Mouse (Mus musculus): Measurements from ENCODE around the gene Mphosph9. TPM values are rescaled to one million over a fixed set of nuclear protein-coding genes. Genes with fewer than 3 reads are reported as not detected.

Gene Mphosph9
- total RNA-seq, 2 experiments from 2014 or later: 8.7 to 21.2 TPM

Other genes starting within 250 kb of the Mphosph9 start
- gene Abcb9, start 232.2 kb downstream of the Mphosph9 start, total RNA-seq (2015): 0.62 and 1.4 TPM in 2 replicates
- 0.12 and 1.3 TPM in 2 replicates for gene Abcb9, start 232.2 kb downstream of the Mphosph9 start, total RNA-seq (2017)
- gene Ogfod2, start 215.7 kb downstream of the Mphosph9 start, total RNA-seq (2015): 3.4 and 3.6 TPM in 2 replicates
- 2.6 and 6.4 TPM in 2 replicates for gene Ogfod2, start 215.7 kb downstream of the Mphosph9 start, total RNA-seq (2017)
- 45.4 and 53.0 TPM in 2 replicates for gene Arl6ip4, start 211.9 kb downstream of the Mphosph9 start, total RNA-seq (2015)
- 80.5 and 87.7 TPM in 2 replicates for gene Arl6ip4, start 211.9 kb downstream of the Mphosph9 start, total RNA-seq (2017)
- 3.3 and 3.5 TPM in 2 replicates for gene Pitpnm2, start 78.2 kb downstream of the Mphosph9 start, total RNA-seq (2015)
- gene Pitpnm2, start 78.2 kb downstream of the Mphosph9 start, total RNA-seq (2017): 1.2 and 7.6 TPM in 2 replicates
- 4.6 and 9.0 TPM in 2 replicates for gene 2810006K23Rik, start 117 bp upstream of the Mphosph9 start, total RNA-seq (2015)
- gene 2810006K23Rik, start 117 bp upstream of the Mphosph9 start, total RNA-seq (2017): 7.6 and 14.2 TPM in 2 replicates
- 150 and 158 TPM in 2 replicates for gene Cdk2ap1, start 35.1 kb upstream of the Mphosph9 start, total RNA-seq (2015)
- gene Cdk2ap1, start 35.1 kb upstream of the Mphosph9 start, total RNA-seq (2017): 111 and 145 TPM in 2 replicates
- 65.5 and 82.0 TPM in 2 replicates for gene Sbno1, start 98.0 kb upstream of the Mphosph9 start, total RNA-seq (2015)
- 147 and 182 TPM in 2 replicates for gene Sbno1, start 98.0 kb upstream of the Mphosph9 start, total RNA-seq (2017)
- 370 and 380 TPM in 2 replicates for gene Kmt5a, start 112.0 kb upstream of the Mphosph9 start, total RNA-seq (2015)
- gene Kmt5a, start 112.0 kb upstream of the Mphosph9 start, total RNA-seq (2017): 240 and 272 TPM in 2 replicates
- 42.8 and 45.4 TPM in 2 replicates for gene Rilpl2, start 150.4 kb upstream of the Mphosph9 start, total RNA-seq (2015)
- gene Rilpl2, start 150.4 kb upstream of the Mphosph9 start, total RNA-seq (2017): 42.5 and 42.9 TPM in 2 replicates
- gene Snrnp35, start 155.2 kb upstream of the Mphosph9 start, total RNA-seq (2015): 3.8 and 5.7 TPM in 2 replicates
- gene Snrnp35, start 155.2 kb upstream of the Mphosph9 start, total RNA-seq (2017): 10.6 and 12.0 TPM in 2 replicates
- gene Rilpl1, start 203.4 kb upstream of the Mphosph9 start, total RNA-seq (2015): 0.75 and 1.2 TPM in 2 replicates
- gene Rilpl1, start 203.4 kb upstream of the Mphosph9 start, total RNA-seq (2017): 0.48 and 0.65 TPM in 2 replicates
- gene Tmed2, start 212.7 kb upstream of the Mphosph9 start, total RNA-seq (2015): 561 and 605 TPM in 2 replicates
- 974 and 1,002 TPM in 2 replicates for gene Tmed2, start 212.7 kb upstream of the Mphosph9 start, total RNA-seq (2017)
- 6.5 and 7.7 TPM in 2 replicates for gene Ddx55, start 224.9 kb upstream of the Mphosph9 start, total RNA-seq (2015)
- 7.2 and 15.1 TPM in 2 replicates for gene Ddx55, start 224.9 kb upstream of the Mphosph9 start, total RNA-seq (2017)